Mouse (Mus musculus): ENCODE measurements around the gene Dnah6. TPM values are rescaled to one million over a fixed set of nuclear protein-coding genes. Genes with fewer than 3 reads are reported as not detected.

The Dnah6 gene
- polyA plus RNA-seq (2015; fragmentation: Nextera tagmentation; extraction: Ambion mirVana) = 0.27 and 0.37 TPM in 2 replicates

DNA sequence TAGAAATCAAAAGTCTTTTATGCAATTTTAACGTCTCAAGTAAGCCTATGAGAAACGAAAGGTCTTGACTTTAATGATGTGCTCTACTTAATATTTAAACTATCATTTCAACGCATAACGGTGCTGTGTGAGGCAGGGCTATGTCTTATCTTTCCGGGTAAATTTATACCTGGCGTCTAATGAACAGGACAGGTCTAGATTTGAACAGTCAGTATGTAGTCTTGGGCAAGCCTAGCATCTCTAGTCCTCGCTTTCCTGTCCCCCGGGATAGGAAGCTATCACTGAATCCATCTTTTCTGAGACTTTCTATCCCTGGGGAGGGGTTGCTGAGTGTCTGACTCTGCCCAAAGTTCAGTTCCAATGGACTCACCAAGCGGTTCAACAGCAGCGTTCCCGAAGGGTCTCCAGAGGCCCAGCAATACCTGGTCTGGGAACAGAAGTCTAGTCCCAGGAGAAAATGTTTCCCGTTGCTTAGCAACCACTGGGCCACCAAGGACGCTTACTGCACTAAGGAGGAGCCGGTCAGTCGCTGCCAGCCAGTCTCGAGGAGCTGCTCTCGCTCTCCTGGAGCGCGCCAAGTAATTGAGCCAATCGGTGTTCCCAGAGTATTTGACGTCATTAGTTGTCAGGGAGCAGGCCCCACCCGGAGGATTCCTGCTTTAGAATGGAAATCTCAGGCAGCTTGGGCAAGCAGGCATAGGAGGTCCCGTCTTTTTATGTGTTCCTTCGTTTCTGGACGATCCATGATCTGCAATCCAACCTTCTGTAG lies at the start of gene Dnah6:
TSS of gene Dnah6 (minus strand) at position 463 of the 769 bp plus-strand sequence.
- WGBS = 29% methylated on average over 25 of the region's 25 CpGs
- H3K36me3 ChIP-seq = no peaks in the 10 kb centered on the region
- peak; percentile 99 for ATAC-seq (replicated peaks)
- peak within 1 kb of the TSS; percentile 61 for H3K4me2 ChIP-seq (replicated peaks)
- H3K9ac ChIP-seq (replicated peaks) = peak within 1 kb of the TSS; percentile 31
- H3K9me3 ChIP-seq = no peaks in the 10 kb centered on the region
- H3K27ac ChIP-seq (replicated peaks) = peak within 1 kb of the TSS; percentile 51; the same call in 1 of the 2 replicates
- peaks cover 11% of the 10 kb centered on the region for H3K4me1 ChIP-seq
- H3K4me3 ChIP-seq = peak within 1 kb of the TSS; percentile 42
- no peaks in the 10 kb centered on the region for H3K27me3 ChIP-seq

DNA sequence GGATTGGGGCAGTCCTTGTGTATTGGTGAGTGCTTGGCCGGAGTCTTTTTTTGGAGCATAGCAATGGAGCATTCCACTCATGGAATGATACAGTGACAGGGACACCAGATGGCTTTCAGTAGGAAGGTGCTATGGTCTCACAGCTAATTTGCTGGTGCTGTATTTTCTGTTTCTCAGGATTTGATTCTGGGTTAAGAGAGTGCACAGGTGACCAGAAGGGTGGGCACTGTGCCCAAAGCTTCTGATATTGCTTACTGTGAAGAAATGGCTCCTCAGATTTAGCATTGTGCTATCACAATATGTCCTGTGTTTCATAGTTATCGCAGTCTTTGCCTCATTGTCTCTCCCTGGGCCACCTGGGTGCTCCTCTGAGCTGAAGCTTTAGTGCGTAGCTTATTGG lies 47.9 kb upstream of the Dnah6 start:
- Histone ChIP-seq H3K4me3 (no peak overlapping the region), H3K27ac (replicated peaks) (no peak overlapping the region), H3K36me3 (peaks cover 66% of the 10 kb centered on the region), H3K9ac (replicated peaks) (no peak overlapping the region), H3K4me1 (no peaks in the 10 kb centered on the region), H3K4me2 (replicated peaks) (no peak overlapping the region), H3K27me3 (no peaks in the 10 kb centered on the region), H3K9me3 (no peaks in the 10 kb centered on the region)
- 95% methylated on average over 3 of the region's 3 CpGs for WGBS
- ATAC-seq (replicated peaks) = no peak

DNA sequence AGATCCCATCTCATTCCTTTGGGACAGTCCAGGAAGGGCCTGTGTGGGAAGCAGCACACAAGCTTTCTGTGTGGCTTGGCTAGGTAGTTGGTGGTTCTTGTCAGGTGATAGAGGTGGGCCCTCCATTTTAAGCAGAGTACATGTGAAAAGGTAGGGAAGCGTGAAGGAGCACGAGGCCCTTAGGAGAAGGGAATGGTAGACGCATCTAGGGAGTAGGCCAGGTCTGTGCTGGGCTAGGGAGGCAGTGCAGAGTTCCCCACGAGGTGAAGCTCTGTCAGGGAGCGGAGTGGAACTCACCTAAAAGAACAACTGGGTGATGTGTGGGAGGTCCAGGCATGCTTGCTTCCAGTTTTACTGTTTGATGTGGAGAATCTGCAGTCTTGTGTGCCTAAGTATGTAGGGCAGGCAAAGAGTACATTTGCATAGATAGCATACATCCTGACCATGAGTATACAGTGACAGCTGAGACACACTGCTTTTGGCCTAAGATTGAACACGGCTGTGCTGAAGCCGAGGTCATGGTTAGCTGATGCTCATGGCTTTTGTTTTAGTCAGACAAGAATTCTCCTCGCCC lies 46.4 kb upstream of the Dnah6 start:
- Histone ChIP-seq H3K9me3 (no peaks in the 10 kb centered on the region), H3K9ac (replicated peaks) (no peak overlapping the region), H3K4me1 (no peaks in the 10 kb centered on the region), H3K4me2 (replicated peaks) (no peak overlapping the region), H3K27ac (replicated peaks) (no peak overlapping the region), H3K36me3 (peaks cover 70% of the 10 kb centered on the region), H3K27me3 (no peaks in the 10 kb centered on the region), H3K4me3 (no peak overlapping the region)
- WGBS = 95% methylated on average over 8 of the region's 8 CpGs
- ATAC-seq (replicated peaks) = no peak

DNA sequence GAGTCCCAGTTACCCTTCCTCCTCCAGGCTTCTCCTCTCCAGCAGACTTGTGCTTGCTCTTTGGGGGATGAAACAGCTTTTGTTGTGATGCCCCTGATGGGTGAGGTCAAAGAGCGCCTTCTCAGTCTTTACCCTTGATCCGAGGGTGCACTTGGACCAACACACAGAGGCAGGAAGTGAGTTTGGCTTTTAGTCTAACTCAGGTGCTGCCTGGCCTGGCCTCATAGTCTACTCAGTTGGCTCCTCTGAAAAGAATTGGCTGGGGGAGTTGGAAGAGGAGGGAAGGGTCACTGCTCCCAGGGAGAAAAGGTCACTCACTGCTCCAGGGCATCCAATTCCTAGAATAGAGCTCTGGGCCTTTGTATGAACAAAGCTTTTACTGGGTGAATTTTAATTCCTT lies 43.4 kb upstream of the Dnah6 start:
- Histone ChIP-seq H3K9ac (replicated peaks) (no peak overlapping the region), H3K27ac (replicated peaks) (no peak overlapping the region), H3K27me3 (no peaks in the 10 kb centered on the region), H3K4me1 (no peaks in the 10 kb centered on the region), H3K4me3 (no peak overlapping the region), H3K9me3 (no peaks in the 10 kb centered on the region), H3K4me2 (replicated peaks) (no peak overlapping the region), H3K36me3 (peaks cover 63% of the 10 kb centered on the region)
- no peak for ATAC-seq (replicated peaks)
- WGBS = 36% methylated on average over 2 of the region's 2 CpGs

DNA sequence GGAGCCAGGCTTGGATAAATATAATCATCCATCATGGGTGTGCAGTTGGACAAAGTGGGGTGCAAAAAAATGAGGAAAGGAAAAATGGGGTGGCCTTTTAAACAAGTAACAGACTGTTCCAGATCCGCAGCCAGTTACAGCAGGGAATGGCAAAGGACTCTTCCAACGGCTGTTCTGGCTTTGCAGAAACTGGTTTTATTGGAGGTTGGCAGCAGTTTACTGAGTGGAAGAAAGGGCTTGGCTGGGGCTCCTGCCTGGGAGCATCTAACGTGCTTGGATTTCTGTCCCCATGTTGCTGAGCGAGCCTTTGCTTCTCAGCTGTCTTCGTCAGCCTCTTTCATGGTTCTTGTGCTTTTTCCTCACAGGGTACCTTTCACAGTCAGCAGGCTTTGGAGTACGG lies 38.7 kb upstream of the Dnah6 start:
- Histone ChIP-seq H3K27ac (replicated peaks) (no peak overlapping the region), H3K4me1 (no peaks in the 10 kb centered on the region), H3K9ac (replicated peaks) (no peak overlapping the region), H3K9me3 (no peaks in the 10 kb centered on the region), H3K4me2 (replicated peaks) (no peak overlapping the region), H3K4me3 (no peak overlapping the region), H3K36me3 (peaks cover 60% of the 10 kb centered on the region), H3K27me3 (no peaks in the 10 kb centered on the region)
- WGBS = 88% methylated on average over 6 of the region's 6 CpGs
- ATAC-seq (replicated peaks) = no peak

DNA sequence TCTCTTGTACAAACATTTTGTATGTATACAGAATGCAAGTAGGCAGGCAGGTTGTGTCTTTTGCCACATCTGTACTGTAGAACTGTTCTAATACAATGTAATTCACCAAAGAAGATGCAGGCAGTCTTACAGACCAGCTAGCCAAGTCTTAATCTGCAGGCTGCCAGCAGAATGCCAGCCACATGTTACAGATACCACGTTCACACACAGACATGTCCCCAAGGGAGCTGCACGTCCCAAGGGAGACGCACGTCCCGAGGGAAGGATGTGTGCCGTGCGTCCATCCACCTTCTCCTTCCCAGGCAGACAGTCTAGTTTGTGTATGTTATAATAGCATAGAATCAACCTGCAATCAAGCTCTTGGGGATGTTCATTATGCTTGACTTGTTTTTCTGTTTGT lies 35.6 kb upstream of the Dnah6 start:
- Histone ChIP-seq H3K4me1 (0 out of 2 replicates have a peak, but pooled peaks cover 2% of the 10 kb centered on the region), H3K9me3 (no peaks in the 10 kb centered on the region), H3K36me3 (peaks cover 39% of the 10 kb centered on the region), H3K27ac (replicated peaks) (no peak overlapping the region), H3K9ac (replicated peaks) (no peak overlapping the region), H3K4me3 (no peak overlapping the region), H3K27me3 (no peaks in the 10 kb centered on the region), H3K4me2 (replicated peaks) (no peak overlapping the region)
- ATAC-seq (replicated peaks) = no peak
- 94% methylated on average over 7 of the region's 7 CpGs for WGBS

DNA sequence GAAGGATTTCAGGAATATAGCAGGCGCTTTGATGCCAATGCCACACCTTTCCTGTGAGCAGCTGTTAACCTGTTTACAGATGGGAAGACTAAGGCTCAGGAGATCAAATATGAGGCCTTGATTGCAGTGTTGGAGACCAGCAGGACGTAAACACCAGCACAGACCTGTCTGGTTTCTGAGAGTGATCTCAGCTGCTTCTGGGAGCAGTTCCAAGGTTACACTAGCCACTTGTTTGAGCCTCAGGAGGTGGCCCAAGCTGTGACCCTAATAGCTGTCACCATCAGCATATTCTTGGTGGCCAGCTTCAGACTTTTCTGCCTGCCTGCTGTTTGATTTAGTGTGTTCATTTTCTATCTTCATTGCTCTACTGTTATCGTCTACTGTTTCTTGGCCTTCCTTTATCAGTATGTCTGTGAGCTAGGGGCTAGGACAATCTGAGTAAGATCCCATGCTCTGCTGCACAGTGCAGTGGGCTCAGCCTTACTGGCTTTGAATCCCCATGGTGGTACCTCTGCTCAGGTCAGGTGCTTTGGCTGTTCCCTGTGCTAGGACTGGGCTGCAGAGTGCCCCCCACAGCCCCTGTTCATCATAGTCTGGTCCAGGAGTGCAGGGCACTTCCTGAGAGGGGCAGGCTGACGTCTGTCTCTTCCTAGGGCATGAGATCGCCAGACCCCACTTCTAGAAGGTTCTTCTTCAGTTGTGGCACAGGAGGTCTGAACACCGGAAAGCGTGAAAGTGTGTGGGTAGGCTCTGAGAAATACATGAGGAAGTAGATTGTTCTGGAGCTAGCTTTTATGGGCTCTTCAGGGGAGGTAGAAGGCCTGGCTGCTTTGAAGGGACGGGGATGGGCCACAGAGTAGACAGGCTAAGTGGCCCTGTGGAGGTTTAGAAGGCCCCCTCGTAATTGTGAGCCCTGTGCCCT lies 33.1 kb upstream of the Dnah6 start:
- ATAC-seq (replicated peaks) = no peak
- Histone ChIP-seq H3K27me3 (no peaks in the 10 kb centered on the region), H3K36me3 (peaks cover 20% of the 10 kb centered on the region), H3K9me3 (no peaks in the 10 kb centered on the region), H3K9ac (replicated peaks) (no peak overlapping the region), H3K27ac (replicated peaks) (no peak overlapping the region), H3K4me2 (replicated peaks) (no peak overlapping the region), H3K4me3 (no peak overlapping the region), H3K4me1 (peaks cover 11% of the 10 kb centered on the region)
- 89% methylated on average over 9 of the region's 9 CpGs for WGBS

DNA sequence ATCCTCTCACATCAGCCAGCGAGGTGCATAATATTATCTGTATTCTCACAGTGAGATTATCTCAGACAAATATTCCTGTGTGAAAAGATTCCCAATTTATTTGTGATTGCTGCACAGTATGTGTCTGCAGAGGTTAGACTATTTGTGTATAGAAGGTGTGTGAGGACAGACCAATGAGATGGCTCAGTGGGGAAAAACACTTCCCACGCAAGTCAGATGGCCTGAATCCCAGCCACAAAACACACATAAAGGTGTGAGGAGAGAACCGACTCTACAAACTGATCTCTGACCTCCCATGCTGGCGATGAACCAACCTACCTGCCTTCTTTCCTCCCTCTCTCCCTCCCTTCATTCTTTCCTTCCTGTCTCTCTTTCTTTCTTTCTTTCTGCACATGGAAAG lies 32.1 kb upstream of the Dnah6 start:
- Histone ChIP-seq H3K9ac (replicated peaks) (no peak overlapping the region), H3K27me3 (no peaks in the 10 kb centered on the region), H3K4me2 (replicated peaks) (no peak overlapping the region), H3K27ac (replicated peaks) (no peak overlapping the region), H3K4me3 (no peak overlapping the region), H3K36me3 (peaks cover 12% of the 10 kb centered on the region), H3K4me1 (peaks cover 17% of the 10 kb centered on the region), H3K9me3 (no peaks in the 10 kb centered on the region)
- 91% methylated on average over 4 of the region's 4 CpGs for WGBS
- no peak for ATAC-seq (replicated peaks)

DNA sequence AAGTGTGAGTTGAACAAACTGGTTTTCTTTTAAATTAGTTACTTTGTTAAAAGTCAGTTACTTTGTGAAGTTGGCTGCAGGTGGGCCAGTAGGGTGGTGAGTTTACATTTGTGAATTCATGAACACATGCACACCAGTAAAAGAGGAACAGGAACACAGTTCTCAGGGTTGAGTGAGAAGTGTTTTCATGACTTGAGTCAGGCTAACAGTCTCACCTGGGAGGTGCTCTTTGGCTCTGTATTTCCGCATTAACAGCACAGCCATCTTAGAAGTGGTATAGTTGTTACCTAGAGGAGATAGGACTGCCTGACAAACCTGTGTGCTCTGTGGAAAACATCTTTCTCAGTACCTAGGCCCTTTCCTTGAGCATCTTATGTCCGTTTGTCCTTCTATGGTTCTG lies 31.6 kb upstream of the Dnah6 start:
- Histone ChIP-seq H3K4me1 (peaks cover 17% of the 10 kb centered on the region), H3K27ac (replicated peaks) (no peak overlapping the region), H3K9me3 (no peaks in the 10 kb centered on the region), H3K36me3 (peaks cover 8% of the 10 kb centered on the region; the same call in 1 of the 2 replicates), H3K27me3 (no peaks in the 10 kb centered on the region), H3K4me3 (no peak overlapping the region), H3K9ac (replicated peaks) (no peak overlapping the region), H3K4me2 (replicated peaks) (no peak overlapping the region)
- no peak for ATAC-seq (replicated peaks)
- 92% methylated on average over 2 of the region's 2 CpGs for WGBS

DNA sequence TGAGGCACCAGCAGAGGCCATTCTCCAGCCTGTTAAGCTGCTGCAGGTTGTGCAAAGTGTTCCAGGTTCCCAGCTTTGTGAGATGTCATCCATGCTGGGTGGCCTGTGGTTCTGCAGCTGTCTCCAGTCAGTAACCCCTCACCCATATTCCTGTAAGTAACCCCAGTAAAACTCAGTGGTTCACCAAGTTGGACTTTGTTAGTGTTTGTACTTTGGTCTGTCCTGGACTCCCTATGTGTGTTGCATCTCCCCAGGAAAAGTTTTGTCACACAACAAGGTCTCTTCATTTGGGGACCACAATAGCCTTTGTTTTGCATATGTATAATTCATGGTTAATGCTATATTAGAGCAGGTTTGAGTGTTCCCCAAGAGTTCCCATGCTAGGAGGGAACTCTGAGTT lies 30.9 kb upstream of the Dnah6 start:
- H3K27ac ChIP-seq (replicated peaks) = no peak overlapping the region
- H3K27me3 ChIP-seq = no peaks in the 10 kb centered on the region
- H3K4me3 ChIP-seq = no peak overlapping the region
- H3K4me2 ChIP-seq (replicated peaks) = no peak overlapping the region
- H3K9me3 ChIP-seq = no peaks in the 10 kb centered on the region
- H3K4me1 ChIP-seq = peaks cover 22% of the 10 kb centered on the region
- no peak overlapping the region for H3K9ac ChIP-seq (replicated peaks)
- peaks cover 2% of the 10 kb centered on the region; the same call in 1 of the 2 replicates for H3K36me3 ChIP-seq
- no peak for ATAC-seq (replicated peaks)

DNA sequence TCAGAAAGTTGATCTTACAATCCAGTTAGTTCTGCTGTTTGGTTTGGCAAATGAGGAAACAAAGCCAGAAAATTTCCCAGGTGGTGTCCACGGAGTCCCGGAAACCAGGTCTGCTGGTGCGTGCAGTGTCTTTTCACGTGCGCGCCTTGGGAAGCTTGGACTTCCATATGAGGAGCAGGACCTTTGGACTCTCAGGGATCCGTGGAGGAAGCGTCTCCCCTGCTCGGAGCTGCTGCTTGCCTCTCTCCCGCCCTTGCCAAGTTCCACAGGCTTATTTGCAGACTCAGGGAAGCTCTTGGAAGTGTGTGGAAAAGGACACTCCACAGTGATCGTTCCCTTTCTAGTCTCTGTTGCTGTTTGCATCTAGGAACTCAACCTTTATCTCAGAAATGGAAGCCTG lies 29.9 kb upstream of the Dnah6 start:
- 90% methylated on average over 11 of the region's 11 CpGs for WGBS
- no peak for ATAC-seq (replicated peaks)
- no peak overlapping the region for H3K4me2 ChIP-seq (replicated peaks)
- peaks cover 22% of the 10 kb centered on the region for H3K4me1 ChIP-seq
- no peaks in the 10 kb centered on the region for H3K27me3 ChIP-seq
- no peaks in the 10 kb centered on the region for H3K36me3 ChIP-seq
- H3K9ac ChIP-seq (replicated peaks) = no peak overlapping the region
- no peak overlapping the region for H3K27ac ChIP-seq (replicated peaks)
- H3K4me3 ChIP-seq = no peak overlapping the region
- no peaks in the 10 kb centered on the region for H3K9me3 ChIP-seq

DNA sequence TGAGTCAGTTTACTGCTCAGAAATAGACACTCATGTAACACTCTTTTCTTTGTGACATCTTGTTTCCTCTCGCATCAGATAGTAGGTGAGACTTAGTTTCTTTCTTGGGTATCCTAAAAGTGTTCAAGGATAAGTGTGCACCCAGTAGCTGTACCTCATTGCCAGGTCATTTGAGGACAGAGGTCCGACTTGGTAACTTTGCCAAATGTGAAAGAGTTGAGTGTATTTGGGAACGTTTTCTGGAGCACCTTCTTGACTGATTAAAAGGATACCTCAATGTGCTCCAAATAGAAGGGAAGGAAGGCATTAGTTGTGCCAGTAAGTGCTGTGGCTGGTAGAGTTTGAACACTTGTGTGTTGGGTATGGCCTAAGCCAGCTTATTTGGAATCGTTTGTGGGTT lies 28.4 kb upstream of the Dnah6 start:
- WGBS = 87% methylated on average over 4 of the region's 4 CpGs
- no peak for ATAC-seq (replicated peaks)
- H3K9ac ChIP-seq (replicated peaks) = no peak overlapping the region
- no peak overlapping the region for H3K27ac ChIP-seq (replicated peaks)
- H3K4me3 ChIP-seq = peak overlapping the region; percentile 92; the same call in 1 of the 2 replicates
- H3K27me3 ChIP-seq = no peaks in the 10 kb centered on the region
- peaks cover 22% of the 10 kb centered on the region for H3K4me1 ChIP-seq
- H3K9me3 ChIP-seq = no peaks in the 10 kb centered on the region
- 0 out of 2 replicates have a peak overlapping the region, but pooled peaks have one; percentile 61 for H3K4me2 ChIP-seq (replicated peaks)
- H3K36me3 ChIP-seq = no peaks in the 10 kb centered on the region

All from forebrain, embryonic 15.5 days (tissue).